Mouse (Mus musculus): ENCODE data around the gene Kcnk13.

GRCm38 (mm10) chr12:100109986-100110696 is 145.8 kb downstream of the Kcnk13 start, which contains the start of gene Psmc1:
- TF ChIP-seq CTCF (IDR thresholded peaks at IDR 0.05; ENCODE audit: low read depth, low read length) = no peak
- no peak for TF ChIP-seq GATA1 (IDR thresholded peaks at IDR 0.05; ENCODE audit: borderline replicate concordance, low read length)

Data from G1E (cell line).